Mouse (Mus musculus) embryonic fibroblast, embryonic 13.5 days (primary cell): ENCODE results near the gene Fermt3. TPM values are rescaled to one million over a fixed set of nuclear protein-coding genes. Genes with fewer than 3 reads are reported as not detected.

Experiments
- H3K27ac ChIP-seq: 2 replicates; pipeline ENCODE4 v1.5.1; 2012; ENCODE audit warnings: low read length, control low read depth, inconsistent platforms; ENCODE audit not compliant: insufficient read depth
- H3K4me1 ChIP-seq: 2 replicates; pipeline ENCODE4 v1.6.1; 2011; ENCODE audit warnings: low read length; ENCODE audit not compliant: control insufficient read depth, insufficient read depth
- H3K4me3 ChIP-seq: 2 replicates; pipeline ENCODE4 v1.5.1; 2011; ENCODE audit warnings: mild to moderate bottlenecking, control low read depth, low read length; ENCODE audit not compliant: insufficient read depth
- CTCF ChIP-seq: IDR thresholded peaks from 2 replicates; pipeline ENCODE4 v1.5.1; 2011; ENCODE audit warnings: mild to moderate bottlenecking, control low read depth, low read length, moderate library complexity, borderline replicate concordance; ENCODE audit not compliant: insufficient read depth
- POLR2A ChIP-seq: IDR thresholded peaks from 2 replicates; pipeline ENCODE4 v1.6.1; 2011; ENCODE audit warnings: low read depth, mild to moderate bottlenecking, control low read depth, low read length, moderate library complexity
- polyA plus RNA-seq: library from polyadenylated mRNA; stranded (reverse); fragments of >200 nt; gene quantifications from 2 replicates; pipeline ENCODE4 v1.2.4, GENCODE M21; 2011; ENCODE audit warnings: low read depth; ENCODE audit not compliant: missing spikeins, insufficient read length

The Fermt3 gene
- polyA plus RNA-seq, 1 experiment = 1.3 TPM

GRCm38 (mm10) chr19:7039088-7039720, 19.9 kb upstream of the Fermt3 start:
- TF ChIP-seq POLR2A (no peak), CTCF (no peak)
- peak overlapping the region; percentile 97 for H3K4me3 ChIP-seq

GRCm38 (mm10) chr19:7034006-7034405, 14.7 kb upstream of the Fermt3 start:
- peaks cover 5% of the 10 kb centered on the region; the same call in 1 of the 2 replicates for H3K4me1 ChIP-seq
- H3K4me3 ChIP-seq = no peak overlapping the region
- no peak for TF ChIP-seq POLR2A
- no peak for TF ChIP-seq CTCF
- no peak overlapping the region for H3K27ac ChIP-seq

More at GRCm38 (mm10) chr19:7039088-7039720, 19.9 kb upstream of the Fermt3 start:
- H3K27ac ChIP-seq = peak overlapping the region; percentile 20; the same call in 1 of the 2 replicates
- peaks cover 13% of the 10 kb centered on the region for H3K4me1 ChIP-seq

- no peak overlapping the region for H3K4me3 ChIP-seq
- H3K4me1 ChIP-seq = no peaks in the 10 kb centered on the region
- TF ChIP-seq CTCF = no peak
- TF ChIP-seq POLR2A = no peak
- no peak overlapping the region for H3K27ac ChIP-seq
These were observed 10.3 kb upstream of the Fermt3 start for GRCm38 (mm10) chr19:7029531-7029930.

GRCm38 (mm10) chr19:7020224-7020641, 964 bp upstream of the Fermt3 start:
- H3K4me3 ChIP-seq = no peak overlapping the region
- H3K4me1 ChIP-seq = no peaks in the 10 kb centered on the region
- TF ChIP-seq CTCF (peak; percentile 60; the same call in 1 of the 2 replicates), POLR2A (no peak)
- no peak overlapping the region for H3K27ac ChIP-seq

GRCm38 (mm10) chr19:7018546-7018945, 723 bp downstream of the Fermt3 start:
- no peak overlapping the region for H3K27ac ChIP-seq
- H3K4me1 ChIP-seq = no peaks in the 10 kb centered on the region
- TF ChIP-seq POLR2A = no peak
- no peak for TF ChIP-seq CTCF
- no peak overlapping the region for H3K4me3 ChIP-seq

GRCm38 (mm10) chr19:7017541-7018457, 1.5 kb downstream of the Fermt3 start:
- H3K4me3 ChIP-seq = no peak overlapping the region

GRCm38 (mm10) chr19:7014481-7015135, 4.7 kb downstream of the Fermt3 start:
- Histone ChIP-seq H3K4me3 (no peak overlapping the region), H3K27ac (no peak overlapping the region), H3K4me1 (no peaks in the 10 kb centered on the region)
- no peak for TF ChIP-seq CTCF
- TF ChIP-seq POLR2A = no peak

More at GRCm38 (mm10) chr19:7017541-7018457, 1.5 kb downstream of the Fermt3 start:
- TF ChIP-seq CTCF (no peak), POLR2A (no peak)
- no peaks in the 10 kb centered on the region for H3K4me1 ChIP-seq
- no peak overlapping the region for H3K27ac ChIP-seq

- no peaks in the 10 kb centered on the region for H3K4me1 ChIP-seq
- no peak for TF ChIP-seq CTCF
- no peak for TF ChIP-seq POLR2A
These were observed 5.3 kb downstream of the Fermt3 start for GRCm38 (mm10) chr19:7013984-7014383.

GRCm38 (mm10) chr19:7012426-7012825, 6.8 kb downstream of the Fermt3 start:
- Histone ChIP-seq H3K4me1 (no peaks in the 10 kb centered on the region), H3K27ac (no peak overlapping the region), H3K4me3 (no peak overlapping the region)
- TF ChIP-seq CTCF (no peak), POLR2A (no peak)

More at GRCm38 (mm10) chr19:7013984-7014383, 5.3 kb downstream of the Fermt3 start:
- no peak overlapping the region for H3K27ac ChIP-seq
- no peak overlapping the region for H3K4me3 ChIP-seq
